Mouse (Mus musculus) thymus, adult 2 months (tissue): ENCODE data around the gene Snai1.

Experiments
- CTCF ChIP-seq: fragments of 200-500 bp; IDR thresholded peaks from 2 replicates; pipeline ENCODE4 v1.5.1; 2012; ENCODE audit warnings: mild to moderate bottlenecking, control low read depth, low read length, moderate library complexity, borderline replicate concordance; ENCODE audit not compliant: control insufficient read depth, poor library complexity, insufficient read depth; ENCODE audit errors: extremely low read depth
- POLR2A ChIP-seq: fragments of 200-500 bp; IDR thresholded peaks from 2 replicates; pipeline ENCODE4 v1.6.1; 2012; ENCODE audit warnings: mild to moderate bottlenecking, low read length, control low read depth, moderate library complexity; ENCODE audit not compliant: control insufficient read depth, poor library complexity, insufficient read depth; ENCODE audit errors: extremely low read depth

GRCm38 (mm10) chr2:167564551-167565311 lies 26.7 kb downstream of the Snai1 start:
- no peak for TF ChIP-seq CTCF
- no peak for TF ChIP-seq POLR2A
